Mouse (Mus musculus) forelimb bud, embryonic 11.5 days (tissue): ENCODE results near the gene Ccdc51.

Experiments
- DNase-seq: peaks from one replicate; pipeline ENCODE4 v3.0.0-alpha.2; 2012; ENCODE audit warnings: low read depth, low spot score

Gene Ccdc51

DNA sequence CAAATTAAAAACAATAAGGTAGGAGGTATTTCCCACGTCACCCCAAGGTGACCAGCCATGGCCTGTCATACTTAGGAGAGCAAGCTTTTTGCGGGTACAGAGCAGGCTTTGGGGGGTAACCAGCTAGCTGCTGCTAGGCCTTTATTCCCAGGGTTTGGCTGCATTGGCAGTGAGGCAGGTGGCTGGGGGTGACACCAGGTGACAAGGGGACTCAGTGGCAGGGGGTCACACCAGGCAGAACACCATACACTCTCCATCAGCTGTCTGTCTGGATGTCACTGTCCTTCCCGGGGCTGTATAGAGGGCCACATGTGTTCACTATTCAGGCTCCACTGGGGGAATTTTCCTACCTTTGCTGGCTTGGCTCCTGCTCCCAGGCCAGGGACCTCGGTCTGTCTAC lies 25.4 kb upstream of the Ccdc51 start:
- DNase-seq = no peak

DNA sequence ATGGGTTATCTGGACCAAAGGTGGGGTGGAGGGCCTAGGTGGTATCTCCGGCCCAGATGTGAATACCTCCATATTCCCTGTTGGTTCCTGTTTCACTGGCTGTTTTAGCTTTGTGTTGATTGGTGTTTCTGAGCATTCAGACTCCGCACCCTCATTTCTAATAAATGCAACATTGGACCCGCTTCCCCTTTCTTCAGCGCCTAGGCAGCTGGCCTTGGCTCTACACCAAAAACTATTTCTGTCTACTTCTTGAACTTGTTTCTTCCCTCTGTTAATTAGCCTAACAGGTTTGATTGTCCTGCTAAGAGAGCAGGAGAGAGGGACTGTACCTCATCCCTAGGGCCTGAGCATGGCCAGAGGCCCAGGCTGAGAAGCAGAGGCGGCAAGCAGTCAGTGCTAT lies 24.8 kb upstream of the Ccdc51 start:
- no peak for DNase-seq

DNA sequence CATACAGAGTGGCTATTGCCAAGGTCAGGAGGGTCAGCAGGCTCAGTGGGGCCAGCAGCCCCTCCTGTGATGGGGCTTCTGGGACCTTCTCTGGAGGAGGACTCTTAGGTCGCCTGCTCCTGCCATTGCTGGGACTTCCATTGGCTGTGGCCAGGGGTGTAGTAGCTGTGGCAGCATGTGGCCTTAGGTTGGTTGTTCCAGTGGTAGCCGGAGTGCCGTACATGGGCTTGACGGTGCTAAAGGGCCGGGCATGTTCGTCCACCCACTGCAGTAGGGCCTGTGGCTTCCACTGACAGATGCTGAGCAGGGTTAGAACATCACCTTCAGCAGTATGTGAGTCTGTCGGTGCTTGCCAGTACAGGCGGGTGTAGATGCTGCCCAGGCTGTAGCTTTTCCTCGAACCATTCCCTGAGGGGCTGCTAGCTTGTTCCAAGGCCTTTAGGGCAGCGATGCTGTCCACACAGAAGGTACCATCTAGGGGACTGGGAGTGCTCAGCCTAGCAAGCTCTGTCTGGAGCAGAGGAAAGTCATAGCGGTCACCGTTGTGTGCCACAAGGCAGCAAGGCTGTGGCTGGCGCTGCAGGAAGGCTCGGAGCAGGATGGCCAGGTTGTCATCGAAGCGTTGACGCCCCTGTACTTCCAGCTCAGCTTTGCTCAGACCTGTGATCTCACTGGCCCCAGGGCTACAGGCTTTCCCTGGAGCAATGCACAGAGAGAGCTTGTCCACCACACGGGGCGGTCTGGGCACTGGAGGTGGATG lies 24.1 kb upstream of the Ccdc51 start:
- DNase-seq = no peak

DNA sequence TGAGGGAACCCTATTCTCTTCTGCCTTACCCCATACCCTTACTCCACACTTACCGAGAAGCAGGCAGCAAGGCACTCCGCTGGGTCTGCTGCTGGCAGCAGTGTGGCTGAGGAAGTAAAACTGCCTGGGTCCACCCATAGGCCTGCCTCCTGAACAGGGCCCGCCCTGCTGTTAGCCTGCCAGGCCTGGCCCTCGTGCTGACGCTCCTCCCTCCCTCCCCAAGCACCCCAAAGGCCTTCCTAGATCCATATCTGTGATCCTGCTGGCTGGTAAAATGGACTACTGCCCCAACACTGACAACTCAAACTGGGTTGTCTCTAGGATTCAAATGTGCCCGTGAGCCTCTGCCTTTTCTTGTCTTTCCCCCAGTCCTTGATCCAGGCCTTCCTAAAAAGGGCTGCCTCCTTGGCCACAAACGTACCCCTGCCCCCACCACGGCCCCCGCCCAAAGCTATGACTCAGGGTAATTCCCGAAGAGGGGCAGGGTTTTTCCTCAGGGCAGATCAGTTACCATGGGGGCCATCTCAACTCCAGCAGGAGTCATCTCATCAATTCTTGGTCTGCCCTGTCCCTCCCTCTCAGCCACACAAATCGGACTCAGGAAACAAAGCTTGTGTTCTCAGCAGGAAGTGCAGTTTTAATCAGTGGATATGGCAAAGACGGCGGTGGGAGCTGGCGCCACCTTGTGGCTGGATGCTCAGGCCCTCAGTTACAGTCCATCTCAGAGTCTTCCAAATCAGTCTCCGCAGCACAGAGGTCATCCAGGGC lies 23.0 kb upstream of the Ccdc51 start, which contains the start of gene Trex1:
Gene Trex1 (minus strand): TSS at position 599 of the 768 bp plus-strand sequence.
- DNase-seq = peak; percentile 85

DNA sequence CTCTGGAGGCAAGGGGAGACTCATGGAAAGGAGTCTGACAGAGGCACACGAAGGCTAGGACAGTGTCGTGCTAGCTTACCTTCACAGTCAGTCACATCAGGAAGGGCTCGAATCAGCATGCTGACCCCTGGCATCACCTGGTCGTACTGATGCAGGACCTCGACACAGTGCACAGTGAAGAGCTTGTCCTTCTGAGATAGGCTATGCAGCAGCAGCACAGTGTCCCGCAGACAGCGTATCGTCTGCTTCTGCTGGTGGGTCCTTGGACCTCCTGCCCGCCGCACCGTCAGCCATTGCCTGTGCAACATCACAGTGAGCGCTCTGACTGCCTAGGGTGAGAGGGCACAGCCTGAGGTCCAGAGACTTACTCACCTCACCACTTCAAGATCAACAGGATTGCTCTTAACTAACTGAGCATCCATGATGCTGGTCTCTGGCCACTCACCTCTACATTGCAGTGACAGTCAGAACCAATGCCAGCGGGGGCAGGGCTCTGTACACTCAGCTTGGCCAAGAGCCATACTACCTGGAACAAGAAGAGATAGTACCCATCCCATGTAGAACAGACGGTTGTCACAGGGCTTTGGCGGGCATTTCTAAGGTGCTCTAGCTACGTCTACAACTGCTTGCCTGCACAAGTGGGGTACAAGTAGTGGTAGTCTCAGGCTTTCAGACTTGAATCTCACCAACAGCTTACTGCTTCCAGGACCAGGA lies 22.0 kb upstream of the Ccdc51 start:
- no peak for DNase-seq

DNA sequence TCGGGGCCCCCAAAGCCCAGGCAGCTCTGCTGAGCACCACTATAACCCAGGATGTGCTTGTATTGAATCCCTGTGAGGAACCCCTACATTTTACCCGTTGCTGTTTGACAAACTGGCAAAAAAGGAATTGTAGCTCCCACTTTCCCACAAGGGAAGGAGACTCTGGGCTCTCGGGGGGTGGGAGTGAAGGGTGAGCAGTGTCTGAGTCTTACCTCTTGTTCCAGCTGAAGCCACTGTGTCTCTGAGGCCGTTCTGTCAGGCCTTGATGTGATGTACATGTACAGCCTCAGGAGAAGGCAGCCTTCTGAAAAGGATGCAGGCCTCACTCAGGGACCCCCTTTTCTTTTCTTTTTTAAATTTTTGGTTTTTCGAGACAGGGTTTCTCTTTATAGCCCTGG lies 21.4 kb upstream of the Ccdc51 start:
- no peak for DNase-seq

DNA sequence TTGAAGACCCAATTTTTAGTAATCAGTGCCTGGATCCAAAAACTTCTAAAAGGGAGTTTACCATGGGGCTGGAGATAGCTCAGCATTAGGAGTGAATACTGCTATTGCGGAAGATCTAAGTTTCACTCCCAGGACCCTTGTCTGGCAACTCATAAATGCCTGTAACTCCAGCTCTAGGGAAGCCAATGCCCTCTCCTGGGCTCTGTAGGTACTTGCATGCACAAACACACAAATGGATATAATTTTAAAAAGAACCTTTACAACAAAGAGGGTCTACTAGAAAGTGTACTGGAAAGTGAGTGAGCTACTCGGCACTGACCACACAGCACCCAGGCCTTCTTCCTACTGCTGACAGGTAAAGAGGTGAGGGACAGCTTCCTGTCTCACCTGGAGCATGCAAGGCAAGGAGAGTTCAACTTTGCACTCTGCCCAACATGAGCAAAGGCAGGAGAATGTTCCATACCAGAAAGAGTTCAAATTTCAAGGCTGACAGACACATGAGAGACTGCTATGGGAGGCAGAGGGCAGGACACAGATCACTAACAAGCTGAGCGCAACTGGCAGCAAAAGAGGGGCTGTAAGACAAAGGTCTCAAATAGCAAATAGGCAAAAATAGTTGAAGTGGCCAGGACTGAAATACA lies 14.1 kb upstream of the Ccdc51 start:
- no peak for DNase-seq

DNA sequence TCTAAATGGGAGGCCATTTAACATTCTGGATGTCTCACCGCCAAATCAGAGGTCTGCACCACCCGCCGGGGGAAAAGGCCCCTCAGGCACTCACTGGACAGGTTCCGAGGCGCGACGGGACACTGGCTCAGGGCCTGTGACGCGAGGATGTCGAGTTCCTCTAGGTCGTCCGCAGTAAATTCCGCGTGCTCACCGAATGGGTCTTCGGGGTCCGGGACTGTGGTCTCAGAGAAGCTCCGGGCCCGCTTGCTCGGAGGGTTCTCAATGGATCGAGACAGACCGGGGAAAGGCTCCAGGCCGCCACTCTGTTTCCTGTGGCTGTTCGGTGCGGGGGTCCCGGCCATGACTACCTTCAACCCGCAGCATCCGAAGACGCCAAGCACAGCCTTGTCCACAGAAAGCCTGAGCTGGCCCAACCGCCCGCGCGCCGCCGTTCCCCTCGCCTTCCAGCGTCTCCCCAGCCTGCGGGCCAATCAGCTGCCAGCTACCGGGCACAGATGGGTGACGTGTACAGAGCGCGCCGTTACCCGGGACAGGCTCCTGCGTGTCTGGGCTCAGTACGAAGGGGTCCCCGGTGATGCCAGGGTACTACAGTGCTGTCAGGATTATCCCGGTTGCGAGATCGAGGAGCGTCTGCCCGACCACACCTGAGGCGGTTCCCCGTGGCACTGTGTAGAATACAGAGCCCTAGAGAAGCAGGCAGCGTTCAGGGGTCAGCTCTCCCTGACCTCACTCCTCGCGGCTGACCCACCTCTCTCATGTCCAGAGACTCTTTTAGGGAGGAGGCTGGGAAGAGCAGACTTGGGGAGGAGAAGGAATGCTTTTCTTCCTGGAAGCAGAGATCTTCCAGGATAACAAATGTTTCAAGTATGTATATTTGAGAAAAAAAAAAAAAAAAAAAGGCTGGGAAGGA lies 8.4 kb upstream of the Ccdc51 start, which contains the start of gene Atrip:
Gene Atrip (minus strand): TSS at position 464 of the 913 bp plus-strand sequence.
- DNase-seq = peak; percentile 89

DNA sequence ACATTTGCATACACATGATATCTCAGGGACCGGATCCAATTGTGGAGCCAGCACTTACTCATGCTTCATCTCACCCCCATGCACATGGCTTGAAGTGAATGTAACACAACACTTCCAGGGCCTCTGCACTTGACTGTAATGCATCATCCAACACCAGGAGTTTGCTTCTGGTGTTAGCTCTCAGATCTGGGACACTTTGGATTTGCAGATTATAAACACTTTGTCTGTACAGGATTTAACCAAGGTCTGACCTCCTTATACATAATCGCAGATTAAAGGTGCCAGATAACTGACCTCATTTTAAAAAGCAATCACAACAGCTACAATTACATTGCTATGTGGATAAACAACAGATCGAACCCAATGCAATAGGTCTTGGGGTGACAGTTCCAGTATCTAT lies 1.8 kb upstream of the Ccdc51 start:
- DNase-seq = no peak

DNA sequence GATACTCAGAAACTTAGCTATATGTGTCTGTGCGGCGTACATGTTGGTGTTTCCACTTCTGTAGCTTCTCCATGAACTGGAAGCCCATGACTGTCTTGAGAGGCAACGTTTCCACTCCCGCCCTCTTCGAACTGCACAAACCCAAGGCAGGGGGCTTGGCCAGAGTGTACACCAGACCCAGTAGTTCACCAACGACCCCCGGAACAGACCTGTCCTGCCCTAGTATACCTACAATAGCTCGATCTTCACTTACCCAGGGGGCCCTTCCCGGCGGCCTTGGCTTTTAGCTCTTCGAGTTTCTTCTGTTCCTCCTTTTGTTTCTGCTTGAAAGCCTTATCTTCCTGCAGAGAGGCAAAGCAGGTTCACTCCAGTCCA lies 557 bp upstream of the Ccdc51 start:
- no peak for DNase-seq

DNA sequence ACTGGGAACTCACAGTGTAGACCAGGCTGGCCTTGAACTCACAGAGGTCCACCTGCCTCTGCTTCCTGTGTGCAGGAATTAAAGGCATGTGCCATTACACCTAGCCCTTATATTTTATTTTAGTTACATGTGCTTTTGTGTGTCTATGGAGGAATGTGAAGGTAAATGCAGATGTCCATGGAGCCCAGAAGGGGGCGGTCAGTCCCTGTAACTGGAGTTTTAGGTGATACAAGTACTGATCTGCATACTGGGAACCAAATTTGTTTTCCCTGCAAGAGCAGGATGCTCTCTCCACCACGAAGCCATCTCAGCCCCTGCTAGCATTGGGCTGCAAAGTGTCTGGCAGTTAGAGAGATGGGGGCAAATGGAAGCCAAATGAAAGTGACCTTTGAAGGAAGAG lies 2.6 kb downstream of the Ccdc51 start:
- DNase-seq = peak; percentile 44

DNA sequence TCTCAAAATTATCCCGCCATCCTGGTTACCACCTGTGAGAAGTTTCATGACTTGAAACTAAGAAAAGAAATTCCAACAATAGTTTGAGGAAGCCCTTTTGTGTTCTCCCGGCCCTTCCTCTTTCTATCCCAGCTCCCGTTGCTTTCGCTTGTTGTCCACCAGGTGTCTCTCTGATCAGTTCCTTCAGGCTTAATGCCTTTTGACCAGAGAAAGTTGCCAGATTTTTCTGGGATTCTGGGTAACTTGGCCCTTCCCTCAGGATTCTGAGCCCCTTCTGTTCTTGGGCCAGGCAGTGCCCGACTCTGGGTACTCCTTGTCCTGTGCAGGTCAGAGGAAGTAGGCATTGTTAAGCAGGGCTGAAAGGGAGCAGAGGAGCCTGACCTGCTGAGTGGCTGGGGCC lies 5.7 kb downstream of the Ccdc51 start:
- peak; percentile 49 for DNase-seq

DNA sequence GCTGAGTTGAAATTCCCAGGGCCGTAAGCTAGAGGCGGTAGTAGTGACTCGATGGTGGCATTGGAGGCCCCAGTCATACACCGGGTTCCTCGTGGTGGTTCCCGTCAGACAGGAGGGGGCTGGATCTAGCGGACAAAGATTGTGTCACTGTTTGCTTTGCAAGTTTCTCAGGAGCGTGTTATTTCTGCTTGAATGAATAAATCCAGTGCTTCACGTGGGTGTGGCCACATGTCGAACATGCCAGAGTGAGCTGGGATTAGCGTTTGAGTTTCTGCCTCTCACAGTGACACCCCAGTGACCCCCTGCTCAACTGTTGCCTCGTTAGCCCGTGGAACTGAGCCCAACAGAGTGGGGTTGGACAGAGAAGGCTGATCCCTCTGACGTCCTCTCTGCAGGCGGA lies 8.2 kb downstream of the Ccdc51 start:
- DNase-seq = no peak

DNA sequence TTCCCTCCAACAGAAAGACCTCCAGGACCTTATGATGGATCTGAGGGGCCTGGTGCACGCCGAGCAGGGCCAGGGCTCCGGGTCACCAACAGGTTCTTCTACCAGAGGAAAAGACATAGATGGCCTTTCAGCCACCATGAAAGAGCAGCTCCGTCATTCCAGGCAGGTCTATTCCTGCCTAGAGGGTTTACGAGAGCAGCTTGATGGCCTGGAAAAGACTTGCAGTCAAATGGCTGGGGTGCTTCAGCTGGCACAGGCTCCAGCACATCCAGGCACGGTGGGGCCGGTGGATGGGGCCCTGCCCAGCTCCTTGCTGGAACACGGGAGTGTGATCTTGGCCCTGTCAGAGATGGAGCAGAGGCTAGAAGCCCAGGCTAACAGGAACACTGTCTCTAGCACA lies 9.5 kb downstream of the Ccdc51 start:
- no peak for DNase-seq

DNA sequence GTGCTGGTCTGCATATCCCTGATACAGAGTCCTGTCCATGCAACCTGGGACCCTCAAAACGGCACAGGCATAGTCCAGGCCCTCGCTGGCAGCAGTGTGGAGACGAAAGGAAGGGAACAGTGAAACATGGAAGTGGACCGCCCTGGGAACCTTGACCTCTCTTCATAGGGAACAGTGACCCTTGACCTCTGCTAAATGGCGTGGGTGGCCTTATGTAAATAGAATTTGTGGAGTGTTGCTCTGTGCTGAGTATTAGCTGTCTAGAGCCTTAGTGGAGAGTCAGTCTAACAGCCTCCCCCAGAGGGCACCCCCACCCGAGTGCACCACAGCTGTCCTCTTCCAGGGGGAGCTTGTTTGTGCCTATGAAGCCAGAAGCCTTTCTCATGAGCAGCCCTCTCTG lies 10.5 kb downstream of the Ccdc51 start:
- no peak for DNase-seq

DNA sequence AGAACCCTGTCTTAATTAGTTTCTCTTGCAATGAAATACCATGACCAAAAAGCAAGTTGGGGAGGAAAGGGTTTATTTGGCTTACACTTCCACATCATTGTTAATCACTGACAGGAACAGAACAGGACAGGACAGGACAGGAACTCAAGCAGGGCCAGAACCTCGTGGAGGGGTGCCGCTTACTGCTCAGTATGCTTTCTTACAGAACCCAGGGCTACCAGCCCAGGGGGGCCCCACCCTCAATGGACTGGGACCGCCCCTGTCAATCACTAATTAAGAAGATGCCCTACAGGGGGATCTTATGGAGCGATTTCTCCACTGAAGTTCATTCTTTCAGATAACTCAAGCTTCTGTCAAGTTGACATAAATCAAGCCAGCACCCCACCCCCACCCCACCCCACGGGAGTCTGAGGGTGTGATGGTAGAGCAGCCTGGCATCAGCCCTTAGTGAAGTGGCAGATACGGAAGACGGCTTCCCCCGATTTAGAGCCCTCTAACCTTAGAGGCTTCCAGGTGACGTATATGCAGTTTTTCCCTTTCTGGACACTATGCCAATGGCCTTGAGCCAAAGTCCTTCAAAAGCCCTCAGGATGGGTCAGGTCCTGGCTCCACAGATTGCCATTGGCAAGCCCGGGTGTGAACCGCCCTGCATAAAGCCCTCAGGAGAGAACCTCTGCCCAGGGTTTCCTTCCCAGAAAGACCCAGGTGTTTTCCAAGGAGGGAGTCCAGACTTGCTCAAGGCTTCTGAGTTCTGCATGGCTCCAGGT lies 11.7 kb downstream of the Ccdc51 start:
- DNase-seq = no peak

DNA sequence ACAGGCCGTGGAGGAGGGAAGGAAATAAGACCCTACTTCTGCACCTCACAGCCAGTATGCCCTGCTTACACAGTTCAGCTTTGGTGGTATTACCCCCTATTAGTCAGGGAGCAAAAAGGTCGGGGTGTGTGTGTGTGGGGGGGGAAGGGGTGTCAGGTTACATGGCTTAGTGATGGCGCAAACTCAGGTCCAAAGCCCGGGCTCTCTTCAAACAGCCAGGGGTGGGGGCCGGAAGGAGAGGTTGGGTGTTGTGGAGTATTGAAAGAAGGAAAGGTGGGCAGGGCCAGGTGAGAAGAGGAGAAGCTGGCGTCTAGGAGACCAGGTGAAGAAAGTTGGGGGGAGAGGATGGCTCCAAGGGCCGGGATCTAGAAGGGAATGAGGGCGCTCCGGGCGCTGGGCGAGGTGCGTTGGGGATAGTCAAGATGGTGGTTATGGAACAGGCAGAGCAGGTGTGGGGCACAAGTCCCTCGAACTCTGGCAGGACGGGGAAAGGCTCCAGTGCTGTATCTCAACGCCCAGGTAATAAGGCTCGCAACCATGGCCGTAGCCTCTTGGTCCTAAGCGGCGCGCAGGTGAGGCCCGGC lies 12.4 kb downstream of the Ccdc51 start:
- DNase-seq = peak; percentile 50

DNA sequence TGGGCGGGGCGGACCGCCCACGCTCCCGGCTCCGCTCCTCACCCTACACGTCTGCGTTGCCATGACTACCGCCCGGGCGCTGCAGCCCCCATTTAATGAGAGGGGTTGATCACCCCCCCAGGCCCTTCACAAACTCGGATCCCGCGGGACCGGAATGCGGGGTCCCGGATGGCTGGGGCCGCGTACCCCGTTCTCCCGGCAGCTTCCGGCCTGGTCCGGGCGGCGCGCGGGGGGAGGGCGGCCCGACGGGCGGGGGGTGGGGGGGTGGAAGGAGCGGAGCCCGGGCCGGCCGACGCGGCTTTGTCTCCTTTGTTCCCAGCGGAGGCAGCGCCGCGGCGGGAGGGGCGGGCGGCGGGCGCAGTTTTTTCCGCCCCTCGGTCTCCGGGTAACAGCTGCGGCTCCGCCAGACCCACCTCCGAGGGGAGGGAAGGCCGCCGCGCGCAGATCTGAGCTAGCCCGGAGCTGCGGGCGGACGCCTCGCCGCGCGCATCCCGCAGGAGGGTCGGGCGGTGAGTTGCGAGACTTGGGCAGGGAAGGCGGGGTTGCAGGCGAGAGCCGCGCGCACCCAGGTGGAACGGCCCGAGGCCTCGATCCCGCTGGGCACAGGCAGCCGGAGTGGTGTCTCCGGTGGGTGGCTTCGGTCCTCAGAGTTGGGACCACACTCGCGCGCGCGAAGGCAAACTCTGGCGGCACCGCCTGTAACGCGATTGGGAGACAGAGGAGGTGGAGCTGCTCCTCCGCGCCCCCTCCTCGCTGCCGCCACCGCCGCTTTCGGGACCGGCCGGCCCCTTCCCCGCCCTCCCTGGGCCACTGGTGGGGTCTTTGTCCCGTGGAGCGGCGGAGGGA lies 13.1 kb downstream of the Ccdc51 start, which contains the start of gene Plxnb1:
Gene Plxnb1 (plus strand): TSS at position 253 of the 846 bp plus-strand sequence.
- DNase-seq = peak; percentile 83

DNA sequence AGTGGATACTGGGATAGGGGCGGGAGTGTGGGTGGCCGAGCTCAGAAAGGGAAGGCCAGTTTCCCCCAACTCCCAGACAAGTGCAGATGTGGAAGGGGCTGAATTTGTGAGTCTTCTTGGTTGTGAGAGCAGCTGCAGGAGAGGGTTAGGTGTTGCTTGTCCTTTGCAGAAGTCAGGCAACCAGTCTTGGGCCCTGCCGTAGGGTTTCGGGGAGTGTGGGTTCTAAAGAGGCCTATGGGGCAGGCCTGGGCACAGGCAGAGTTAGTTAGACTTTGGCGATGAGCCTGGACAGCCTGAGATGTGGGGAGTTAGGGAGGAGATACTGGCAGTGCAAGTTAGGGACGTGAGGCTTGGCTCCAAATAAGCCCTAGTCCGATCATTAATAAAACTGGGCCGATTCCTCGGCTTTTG lies 14.0 kb downstream of the Ccdc51 start:
- DNase-seq = no peak
